Mouse (Mus musculus): Measurements from ENCODE around the gene Als2cr12.
A peak's percentile ranks its signal among the peaks of the same experiment; 100 is the strongest.
"Not testable (repeated sequence)": the region's sequence is repeated elsewhere in the genome, so short reads cannot be mapped to it uniquely, and the experiment has no call there.

Gene Als2cr12

GRCm38 (mm10) chr1:58720090-58720489 lies 24.3 kb upstream of the Als2cr12 start:
- peak; percentile 82 for DNase-seq (ENCODE audit: extremely low read depth, low read depth, low spot score)

GRCm38 (mm10) chr1:58719356-58719945 lies 23.7 kb upstream of the Als2cr12 start:
- DNase-seq (ENCODE audit: extremely low read depth, low read depth, low spot score), result no peak

- DNase-seq (ENCODE audit: extremely low read depth, low read depth, low spot score), result no peak
Measured at GRCm38 (mm10) chr1:58717589-58718270, 21.9 kb upstream of the Als2cr12 start.

GRCm38 (mm10) chr1:58716883-58717220 lies 21.1 kb upstream of the Als2cr12 start:
- DNase-seq (ENCODE audit: extremely low read depth, low read depth, low spot score), result no peak

GRCm38 (mm10) chr1:58716162-58716882 lies 20.5 kb upstream of the Als2cr12 start:
- no peak for DNase-seq (ENCODE audit: extremely low read depth, low read depth, low spot score)

GRCm38 (mm10) chr1:58715536-58715935 lies 19.7 kb upstream of the Als2cr12 start:
- DNase-seq (ENCODE audit: extremely low read depth, low read depth, low spot score), result no peak

- DNase-seq (ENCODE audit: extremely low read depth, low read depth, low spot score), result no peak
Measured at GRCm38 (mm10) chr1:58714361-58714760, 18.6 kb upstream of the Als2cr12 start.

- DNase-seq (ENCODE audit: extremely low read depth, low read depth, low spot score), result no peak
Measured at GRCm38 (mm10) chr1:58713893-58714231, 18.1 kb upstream of the Als2cr12 start.

GRCm38 (mm10) chr1:58713081-58713892 lies 17.5 kb upstream of the Als2cr12 start:
- no peak for DNase-seq (ENCODE audit: extremely low read depth, low read depth, low spot score)

- DNase-seq (ENCODE audit: extremely low read depth, low read depth, low spot score), result no peak
Measured at GRCm38 (mm10) chr1:58712076-58713061, 16.6 kb upstream of the Als2cr12 start.

GRCm38 (mm10) chr1:58711365-58712016 lies 15.7 kb upstream of the Als2cr12 start, which contains the start of gene Cflar:
Gene Cflar, plus strand, starts transcription at chr1:58711508.
- DNase-seq (ENCODE audit: extremely low read depth, low read depth, low spot score), result no peak

- DNase-seq (ENCODE audit: extremely low read depth, low read depth, low spot score), result no peak
Measured at GRCm38 (mm10) chr1:58710711-58711364, 15.0 kb upstream of the Als2cr12 start.

- not testable (repeated sequence) for DNase-seq (ENCODE audit: extremely low read depth, low read depth, low spot score)
Measured at GRCm38 (mm10) chr1:58710043-58710442, 14.3 kb upstream of the Als2cr12 start.

- not testable (repeated sequence) for DNase-seq (ENCODE audit: extremely low read depth, low read depth, low spot score)
Measured at GRCm38 (mm10) chr1:58700580-58701162, 4.9 kb upstream of the Als2cr12 start.

GRCm38 (mm10) chr1:58699988-58700387 lies 4.2 kb upstream of the Als2cr12 start:
- no peak for DNase-seq (ENCODE audit: extremely low read depth, low read depth, low spot score)

GRCm38 (mm10) chr1:58698781-58699180 lies 3.0 kb upstream of the Als2cr12 start:
- DNase-seq (ENCODE audit: extremely low read depth, low read depth, low spot score), result no peak

GRCm38 (mm10) chr1:58697607-58698006 lies 1.8 kb upstream of the Als2cr12 start:
- not testable (repeated sequence) for DNase-seq (ENCODE audit: extremely low read depth, low read depth, low spot score)

GRCm38 (mm10) chr1:58693696-58694095 lies 2.1 kb downstream of the Als2cr12 start:
- DNase-seq (ENCODE audit: extremely low read depth, low read depth, low spot score), result no peak

- DNase-seq (ENCODE audit: extremely low read depth, low read depth, low spot score), result not testable (repeated sequence)
Measured at GRCm38 (mm10) chr1:58691718-58692117, 4.1 kb downstream of the Als2cr12 start.
